Mouse (Mus musculus) heart, adult 18-20 months (tissue): ENCODE results near the gene Trim29. TPM values are rescaled to one million over a fixed set of nuclear protein-coding genes. Genes with fewer than 3 reads are reported as not detected.

Experiments used
- DNase-seq, 2 experiments: peaks; one replicate each; pipeline ENCODE4 v3.0.0; 2021 to 2022; ENCODE audit warnings: mixed read lengths in 1 of 2
- total RNA-seq, 2 experiments: library from RNA; stranded (reverse); gene quantifications; 2 replicates each; pipeline ENCODE4 v1.2.3; 2021

The Trim29 gene
- total RNA-seq, 2 experiments from 2014 or later, result 0.10 TPM; not detected in 1

DNA sequence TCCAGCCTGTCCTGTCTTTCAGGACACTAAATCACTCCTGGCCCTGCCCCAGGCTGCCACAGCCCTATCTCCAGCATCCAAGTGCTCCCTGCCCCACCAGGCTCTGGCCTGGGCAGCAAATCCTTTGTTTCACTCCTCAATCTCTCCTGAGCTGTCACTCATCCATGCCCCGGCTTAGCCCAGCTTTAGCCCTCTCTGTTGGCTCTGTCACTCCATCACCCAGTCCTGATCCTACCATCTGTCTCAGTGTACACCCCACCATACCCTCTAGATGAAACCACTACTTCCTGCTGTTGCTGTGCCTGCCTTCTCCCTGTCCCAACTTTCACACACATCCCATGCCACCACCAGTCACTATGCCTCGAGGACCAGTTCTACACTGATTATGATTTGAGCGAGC lies 73.8 kb downstream of the Trim29 start:
- DNase-seq, result no peak

Other genes starting within 250 kb of the Trim29 start
- 100 to 1,000 TPM; 119 to 128 TPM for gene Arhgef12, start 203.6 kb upstream of the Trim29 start, total RNA-seq
- gene Tmem136, start 194.3 kb upstream of the Trim29 start, total RNA-seq, result 1 to 10 TPM; 5.0 to 6.2 TPM
- gene Pou2f3, start 100.5 kb upstream of the Trim29 start, total RNA-seq, result under 1 TPM in 1 of 2 experiments, not detected in 1; 0.10 TPM
- 1 to 10 TPM; 6.4 to 7.7 TPM for gene Oaf, start 70.9 kb upstream of the Trim29 start, total RNA-seq